Mouse (Mus musculus): ENCODE measurements around the gene Skap2.

DNA sequence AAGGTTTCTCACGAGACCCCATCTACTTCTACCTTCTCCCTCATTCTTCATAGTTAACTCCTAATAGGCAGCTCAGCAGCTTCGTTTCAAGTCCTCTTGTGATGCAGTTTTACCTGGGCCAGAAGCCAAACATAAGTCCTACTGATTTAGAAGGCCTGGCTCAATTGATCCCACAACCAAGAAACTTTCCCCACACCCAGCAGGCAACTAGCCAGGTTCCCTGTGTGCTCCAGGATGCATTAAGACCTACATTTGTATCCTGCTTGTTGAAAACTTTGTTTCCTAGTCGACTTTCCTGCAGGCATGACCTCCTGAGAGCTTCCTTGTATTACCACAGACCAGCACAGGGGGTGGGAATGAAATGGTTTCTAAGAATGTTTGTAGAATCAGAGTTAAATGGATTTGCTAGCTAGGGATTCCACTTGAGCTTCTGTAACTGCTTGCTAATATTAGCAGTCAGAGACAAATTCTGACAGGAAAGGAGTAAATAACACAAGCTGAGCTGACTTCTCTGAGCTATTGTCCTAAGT is 125.4 kb downstream of the Skap2 start:
- TF ChIP-seq CTCF (IDR thresholded peaks at IDR 0.05; ENCODE audit: control insufficient read depth, insufficient read depth, insufficient replicate concordance, low read depth, low read length) (no peak), POLR2A (IDR thresholded peaks at IDR 0.05; ENCODE audit: control insufficient read depth, low read depth, low read length) (no peak)

Data from testis, adult 2 months (tissue).